Mouse (Mus musculus): Measurements from ENCODE around the gene Abcg4.
"Not testable (repeated sequence)": the region's sequence is repeated elsewhere in the genome, so short reads cannot be mapped to it uniquely, and the experiment has no call there.

Abcg4 gene

GRCm38 (mm10) chr9:44319105-44319886 is 30.9 kb upstream of the Abcg4 start:
- no peak for DNase-seq

- peak; percentile 65 for DNase-seq
Observed at GRCm38 (mm10) chr9:44318826-44319095, 30.3 kb upstream of the Abcg4 start.

GRCm38 (mm10) chr9:44318076-44318825 is 29.8 kb upstream of the Abcg4 start:
- peak; percentile 79 for DNase-seq

GRCm38 (mm10) chr9:44317452-44317851 is 29.0 kb upstream of the Abcg4 start:
- no peak for DNase-seq

- no peak for DNase-seq
Observed at GRCm38 (mm10) chr9:44314910-44315309, 26.5 kb upstream of the Abcg4 start.

GRCm38 (mm10) chr9:44314257-44314547 is 25.8 kb upstream of the Abcg4 start:
- DNase-seq: no peak

GRCm38 (mm10) chr9:44313476-44314256 is 25.3 kb upstream of the Abcg4 start:
- DNase-seq: no peak

GRCm38 (mm10) chr9:44311136-44312134 is 23.0 kb upstream of the Abcg4 start:
- DNase-seq: peak; percentile 71

- DNase-seq: no peak
Observed at GRCm38 (mm10) chr9:44310750-44311135, 22.3 kb upstream of the Abcg4 start.

GRCm38 (mm10) chr9:44309756-44310155 is 21.3 kb upstream of the Abcg4 start:
- DNase-seq: no peak

- no peak for DNase-seq
Observed at GRCm38 (mm10) chr9:44307248-44307647, 18.8 kb upstream of the Abcg4 start.

- no peak for DNase-seq
Observed at GRCm38 (mm10) chr9:44306532-44306931, 18.1 kb upstream of the Abcg4 start.

GRCm38 (mm10) chr9:44305466-44306079 is 17.2 kb upstream of the Abcg4 start, which contains the start of gene Hinfp:
TSS of gene Hinfp (minus strand) at chr9:44305671.
- DNase-seq: peak; percentile 99

GRCm38 (mm10) chr9:44300001-44300400 is 11.6 kb upstream of the Abcg4 start:
- not testable (repeated sequence) for DNase-seq

GRCm38 (mm10) chr9:44292490-44292889 is 4.1 kb upstream of the Abcg4 start:
- DNase-seq: peak; percentile 71

- no peak for DNase-seq
Observed at GRCm38 (mm10) chr9:44288959-44289291, 510 bp upstream of the Abcg4 start.

- no peak for DNase-seq
Observed at GRCm38 (mm10) chr9:44287401-44288075, 877 bp downstream of the Abcg4 start.

- no peak for DNase-seq
Observed at GRCm38 (mm10) chr9:44287003-44287400, 1.4 kb downstream of the Abcg4 start.

- no peak for DNase-seq
Observed at GRCm38 (mm10) chr9:44286256-44286850, 2.1 kb downstream of the Abcg4 start.

- DNase-seq: no peak
Observed at GRCm38 (mm10) chr9:44283183-44283582, 5.2 kb downstream of the Abcg4 start.

GRCm38 (mm10) chr9:44269973-44270372 is 18.4 kb downstream of the Abcg4 start:
- DNase-seq: no peak
